Mouse (Mus musculus): Measurements from ENCODE around the gene Satl1. TPM values are rescaled to one million over a fixed set of nuclear protein-coding genes. Genes with fewer than 3 reads are reported as not detected.

The Satl1 gene
- polyA plus RNA-seq, 1 experiment: not detected

DNA sequence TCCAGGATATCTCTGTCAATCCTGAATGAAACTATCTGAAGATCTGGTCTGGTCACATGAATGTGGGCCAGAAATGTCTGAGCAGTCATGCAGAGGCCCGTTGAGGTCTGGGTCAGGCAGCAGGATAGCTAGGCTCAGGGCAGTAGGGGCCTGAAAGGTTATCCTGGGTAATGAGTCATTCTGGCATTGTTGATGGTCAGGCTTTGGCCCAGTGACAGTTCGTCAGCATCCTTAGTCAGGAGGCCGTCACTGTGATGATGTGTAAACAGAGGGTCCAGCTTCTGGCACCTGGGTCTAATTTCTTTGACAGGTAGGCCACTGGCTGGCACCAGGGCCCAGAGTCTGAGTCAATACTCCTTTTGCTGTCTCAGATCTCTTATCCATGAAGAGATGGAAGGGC lies 67.1 kb downstream of the Satl1 start:
- H3K4me3 ChIP-seq (replicated peaks): no peak overlapping the region
- H3K27me3 ChIP-seq (ENCODE audit: control insufficient read depth): no peaks in the 10 kb centered on the region
- no peaks in the 10 kb centered on the region for H3K4me1 ChIP-seq (ENCODE audit: control insufficient read depth)
- no peak for TF ChIP-seq TAL1 (IDR thresholded peaks at IDR 0.05; ENCODE audit: low read length)
- no peak for TF ChIP-seq GATA1 (IDR thresholded peaks at IDR 0.05; ENCODE audit: low read length)
- H3K9me3 ChIP-seq (ENCODE audit: control insufficient read depth, low read length): no peaks in the 10 kb centered on the region
- H3K36me3 ChIP-seq (ENCODE audit: control insufficient read depth): no peaks in the 10 kb centered on the region

Other genes with a start within 250 kb of the Satl1 start
- gene 4933403O08Rik, start 167.7 kb downstream of the Satl1 start, polyA plus RNA-seq (2012): not detected in 2 replicates
- 0.14 and 0.23 TPM in 2 replicates for gene Apool, start 95.4 kb downstream of the Satl1 start, polyA plus RNA-seq (2012)
- not detected in 2 replicates for gene 2010106E10Rik, start 88.5 kb upstream of the Satl1 start, polyA plus RNA-seq (2012)
- not detected in 2 replicates for gene Zfp711, start 193.7 kb upstream of the Satl1 start, polyA plus RNA-seq (2012)

All from erythroblast, embryonic 14.5 days (primary cell).